Mouse (Mus musculus) heart, embryonic 16.5 days (tissue): Measurements from ENCODE around the gene Sulf2. TPM values are rescaled to one million over a fixed set of nuclear protein-coding genes. Genes with fewer than 3 reads are reported as not detected.
A peak's percentile ranks its signal among the peaks of the same experiment; 100 is the strongest.

Source experiments
- ATAC-seq: fragments of 200-750 bp; cut with Nextera tagmentation; replicated peaks from 2 replicates; pipeline ENCODE4 v1.8.0; 2017; ENCODE audit warnings: moderate number of reproducible peaks; ENCODE audit not compliant: insufficient read depth, low FRiP score; ENCODE audit errors: extremely low read depth
- H3K27ac ChIP-seq: fragments of 300-500 bp; sonication (generic); 2 replicates; pipeline ENCODE4 v1.5.1; 2014; ENCODE audit warnings: mild to moderate bottlenecking, low read length, control low read depth, moderate library complexity
- H3K27me3 ChIP-seq: fragments of 300-500 bp; sonication (generic); 2 replicates; pipeline ENCODE4 v1.6.1; 2014; ENCODE audit warnings: low read length, mixed read lengths; ENCODE audit not compliant: control insufficient read depth, insufficient read depth
- H3K36me3 ChIP-seq: fragments of 300-500 bp; sonication (generic); 2 replicates; pipeline ENCODE4 v1.6.1; 2014; ENCODE audit not compliant: control insufficient read depth, insufficient read depth
- H3K4me1 ChIP-seq: fragments of 300-500 bp; sonication (generic); 2 replicates; pipeline ENCODE4 v1.6.1; 2014; ENCODE audit warnings: low read length, mixed read lengths; ENCODE audit not compliant: control insufficient read depth, insufficient read depth
- H3K4me2 ChIP-seq: fragments of 300-500 bp; sonication (generic); 2 replicates; pipeline ENCODE4 v1.6.1; 2014; ENCODE audit warnings: low read depth, mild to moderate bottlenecking, control low read depth, low read length
- H3K4me3 ChIP-seq: fragments of 300-500 bp; sonication (generic); 2 replicates; pipeline ENCODE4 v1.5.1; 2014; ENCODE audit warnings: mild to moderate bottlenecking, control low read depth, low read length
- H3K9ac ChIP-seq: fragments of 300-500 bp; sonication (generic); 2 replicates; pipeline ENCODE4 v1.6.1; 2014; ENCODE audit warnings: low read length, control low read depth
- H3K9me3 ChIP-seq: fragments of 300-500 bp; sonication (generic); replicated peaks from 2 replicates; pipeline ENCODE4 v1.6.1; 2016; ENCODE audit warnings: low read length; ENCODE audit not compliant: control insufficient read depth
- WGBS: fragments of 180-500 bp; shearing (Covaris S2); extraction: QIAGEN DNeasy Blood & Tissue Kit; methylation state at CpG from one replicate; pipeline ENCODE4 v1.1.7; 2014; 5-methylcytosine and 5-hydroxymethylcytosine counted together
- polyA plus RNA-seq: library from polyadenylated mRNA; unstranded; fragments of >200 nt; fragmentation: Nextera tagmentation; extraction: Ambion mirVana; gene quantifications from 2 replicates; pipeline ENCODE4 v1.2.1, GENCODE M21; 2015

Gene Sulf2
- polyA plus RNA-seq, 1 experiment from 2014 or later = 61.8 TPM

DNA sequence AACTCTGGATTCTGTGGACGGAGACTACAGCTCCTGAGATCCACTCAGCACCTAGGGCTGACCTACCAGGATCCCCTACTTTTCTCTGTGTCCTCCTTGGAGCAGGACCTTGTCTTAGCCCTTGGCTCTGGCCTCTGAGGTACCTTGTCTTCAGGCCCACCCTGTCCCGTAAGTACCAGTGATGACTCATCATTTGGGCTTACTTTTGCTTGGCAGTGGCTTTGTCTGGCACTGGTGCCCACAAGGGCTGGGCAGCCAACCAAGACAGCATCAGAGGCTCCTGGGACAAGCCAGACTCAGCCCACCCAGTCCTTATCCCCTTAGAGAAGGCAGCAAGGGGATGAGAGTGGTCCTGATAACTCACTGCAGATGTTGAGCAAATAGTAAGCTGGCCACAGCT, 11.9 kb upstream of the Sulf2 start:
- ATAC-seq = no peak
- no peak overlapping the region for H3K4me3 ChIP-seq
- no peaks in the 10 kb centered on the region for H3K36me3 ChIP-seq
- H3K4me2 ChIP-seq = no peak overlapping the region
- no peaks in the 10 kb centered on the region; the same call in 1 of the 2 replicates for H3K4me1 ChIP-seq
- H3K27me3 ChIP-seq = no peaks in the 10 kb centered on the region
- H3K27ac ChIP-seq = no peak overlapping the region
- no peaks in the 10 kb centered on the region for H3K9me3 ChIP-seq
- WGBS = 72% methylated on average over 2 of the region's 2 CpGs
- H3K9ac ChIP-seq = no peak overlapping the region

DNA sequence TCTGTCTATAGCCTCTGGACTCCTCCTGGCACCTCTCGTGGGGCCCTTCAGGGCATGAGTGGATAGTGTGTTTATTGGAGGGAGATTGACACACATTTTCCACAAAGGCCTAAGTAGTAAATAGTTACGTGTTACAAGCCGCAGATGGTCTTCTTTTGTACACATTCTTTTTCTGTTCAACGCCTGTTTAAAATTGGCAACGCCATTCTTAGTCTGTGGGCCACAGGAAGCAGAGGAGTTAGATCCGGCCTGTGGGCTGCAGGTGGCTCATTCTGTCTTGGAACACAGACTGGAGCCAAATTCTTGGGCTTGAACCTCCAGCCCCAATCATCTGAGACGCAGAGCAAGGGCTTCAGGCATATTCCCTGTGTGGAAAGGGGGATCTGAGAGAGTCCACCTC, 9.9 kb upstream of the Sulf2 start:
- H3K27me3 ChIP-seq = no peaks in the 10 kb centered on the region
- H3K27ac ChIP-seq = no peak overlapping the region
- H3K36me3 ChIP-seq = no peaks in the 10 kb centered on the region
- no peaks in the 10 kb centered on the region; the same call in 1 of the 2 replicates for H3K4me1 ChIP-seq
- 70% methylated on average over 7 of the region's 7 CpGs for WGBS
- no peak overlapping the region for H3K9ac ChIP-seq
- H3K9me3 ChIP-seq = no peaks in the 10 kb centered on the region
- H3K4me2 ChIP-seq = no peak overlapping the region
- ATAC-seq = no peak
- H3K4me3 ChIP-seq = no peak overlapping the region

DNA sequence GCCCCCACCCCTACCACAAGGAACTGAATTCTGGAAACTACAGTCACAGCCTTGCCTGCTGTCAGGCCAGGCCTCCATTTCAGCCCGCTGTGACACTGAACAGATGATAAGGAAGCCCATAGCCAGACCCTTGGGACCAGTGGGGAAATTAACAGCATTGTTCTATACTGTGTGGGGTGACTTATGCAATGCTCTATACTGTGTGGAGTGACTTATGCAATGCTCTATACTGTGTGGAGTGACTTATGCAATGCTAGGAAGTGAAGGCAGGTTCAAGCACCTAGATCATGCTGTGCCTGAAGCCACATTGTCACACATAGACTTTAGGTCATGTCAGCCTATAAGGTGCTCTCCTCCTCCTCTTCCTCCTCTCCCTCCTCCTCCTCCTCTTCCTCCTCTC, 9.1 kb upstream of the Sulf2 start:
- Histone ChIP-seq H3K4me3 (no peak overlapping the region), H3K9me3 (no peaks in the 10 kb centered on the region), H3K4me1 (no peaks in the 10 kb centered on the region; the same call in 1 of the 2 replicates), H3K36me3 (no peaks in the 10 kb centered on the region), H3K27me3 (no peaks in the 10 kb centered on the region), H3K4me2 (no peak overlapping the region), H3K9ac (no peak overlapping the region), H3K27ac (no peak overlapping the region)
- no peak for ATAC-seq
- WGBS = 68% methylated on average over 1 of the region's 1 CpGs

DNA sequence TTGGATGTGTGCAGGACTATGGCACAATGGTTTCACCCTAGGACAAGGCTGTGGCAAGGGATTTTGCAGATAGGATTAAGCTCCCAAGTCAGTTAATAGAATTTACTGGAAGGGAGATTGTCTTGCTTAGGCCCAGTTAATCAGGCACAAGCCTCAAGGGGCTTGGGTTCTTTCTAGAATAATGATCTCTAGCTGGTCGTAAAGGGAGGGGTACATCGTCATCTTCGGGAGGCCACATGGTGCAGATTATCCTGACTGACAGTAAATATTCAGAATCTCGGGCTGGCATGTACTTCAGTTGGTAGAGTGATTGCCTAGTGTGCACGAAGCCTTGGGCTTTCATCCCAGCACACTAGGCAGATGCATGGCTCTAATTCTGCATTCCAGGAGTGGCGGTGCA, 8.5 kb upstream of the Sulf2 start:
- 79% methylated on average over 6 of the region's 6 CpGs for WGBS

DNA sequence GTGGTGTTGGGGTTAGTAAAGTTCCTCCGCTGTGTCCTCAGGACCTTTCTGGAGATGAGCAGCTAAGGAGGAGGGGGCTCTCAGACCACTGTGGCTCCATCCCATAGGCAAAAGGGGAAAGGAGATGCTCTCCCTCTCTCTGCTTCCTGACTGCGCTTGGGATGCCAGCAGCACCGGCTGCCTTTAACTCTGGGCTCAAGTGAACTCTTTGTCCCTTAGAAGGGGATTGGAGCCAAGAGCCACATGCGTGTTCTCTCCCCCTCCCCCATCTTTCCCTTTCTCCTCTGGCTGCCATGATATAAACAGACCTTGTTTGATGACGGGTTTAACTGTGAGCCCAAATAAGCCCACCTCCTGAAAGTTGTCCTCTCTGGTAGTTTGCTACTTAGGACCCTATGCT, 7.8 kb upstream of the Sulf2 start:
- Histone ChIP-seq H3K36me3 (no peaks in the 10 kb centered on the region), H3K9me3 (0 out of 2 replicates have a peak, but pooled peaks cover 3% of the 10 kb centered on the region), H3K4me3 (no peak overlapping the region), H3K4me1 (no peaks in the 10 kb centered on the region; the same call in 1 of the 2 replicates), H3K9ac (no peak overlapping the region), H3K27me3 (no peaks in the 10 kb centered on the region), H3K27ac (no peak overlapping the region), H3K4me2 (no peak overlapping the region)
- ATAC-seq = no peak
- WGBS = 60% methylated on average over 5 of the region's 5 CpGs

More for the DNA sequence above, 8.5 kb upstream of the Sulf2 start:
- no peak for ATAC-seq
- no peaks in the 10 kb centered on the region for H3K27me3 ChIP-seq
- no peak overlapping the region for H3K27ac ChIP-seq
- no peaks in the 10 kb centered on the region; the same call in 1 of the 2 replicates for H3K4me1 ChIP-seq
- H3K9ac ChIP-seq = no peak overlapping the region
- H3K4me3 ChIP-seq = no peak overlapping the region
- no peaks in the 10 kb centered on the region for H3K36me3 ChIP-seq
- H3K9me3 ChIP-seq = 0 out of 2 replicates have a peak, but pooled peaks cover 3% of the 10 kb centered on the region
- no peak overlapping the region for H3K4me2 ChIP-seq

DNA sequence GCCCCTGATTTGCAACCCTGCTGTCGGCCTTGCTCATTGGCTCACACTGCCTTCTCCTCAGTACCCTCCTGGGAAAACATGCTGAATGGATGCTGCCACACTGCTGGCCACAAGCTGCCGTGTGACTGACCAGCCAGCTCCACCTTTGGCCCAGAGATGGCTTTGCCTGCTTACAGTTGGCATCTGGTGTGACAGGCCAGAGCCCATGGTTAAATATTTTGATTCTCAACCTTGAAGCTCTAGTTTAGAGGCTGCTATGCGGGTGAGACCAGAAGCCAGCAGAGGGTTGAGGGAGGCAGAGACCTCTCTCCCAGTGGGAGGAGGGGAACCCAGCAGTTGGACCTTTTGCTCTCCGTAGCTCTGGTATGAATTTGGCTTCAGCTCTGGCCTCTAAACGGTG, 6.7 kb upstream of the Sulf2 start:
- no peak overlapping the region for H3K4me2 ChIP-seq
- no peaks in the 10 kb centered on the region; the same call in 1 of the 2 replicates for H3K4me1 ChIP-seq
- WGBS = 68% methylated on average over 5 of the region's 5 CpGs
- H3K27me3 ChIP-seq = no peaks in the 10 kb centered on the region
- ATAC-seq = no peak
- H3K9ac ChIP-seq = no peak overlapping the region
- no peaks in the 10 kb centered on the region for H3K36me3 ChIP-seq
- H3K9me3 ChIP-seq = 0 out of 2 replicates have a peak, but pooled peaks cover 3% of the 10 kb centered on the region
- no peak overlapping the region for H3K4me3 ChIP-seq
- H3K27ac ChIP-seq = no peak overlapping the region

DNA sequence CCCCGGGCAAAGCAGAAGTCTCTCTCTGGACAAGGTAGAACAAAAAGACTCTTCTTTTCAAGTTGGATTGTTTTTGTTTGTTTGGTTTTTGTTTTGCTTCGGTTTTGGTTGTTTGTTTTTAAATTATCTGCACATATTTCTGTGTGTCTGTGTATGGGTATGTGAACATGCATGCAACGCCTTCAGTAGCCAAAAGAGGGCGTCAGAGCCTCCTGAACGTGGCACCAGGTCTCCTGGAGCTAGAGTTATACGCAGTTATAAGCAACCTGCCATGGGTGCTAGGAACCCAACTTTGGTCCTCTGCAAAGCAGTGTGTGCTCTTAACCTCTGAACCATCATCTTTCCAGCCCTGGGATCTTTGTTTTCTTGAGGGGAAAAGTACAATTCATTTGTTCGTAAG, 3.8 kb upstream of the Sulf2 start:
- Histone ChIP-seq H3K27ac (no peak overlapping the region), H3K9me3 (0 out of 2 replicates have a peak, but pooled peaks cover 3% of the 10 kb centered on the region), H3K27me3 (no peaks in the 10 kb centered on the region), H3K36me3 (no peaks in the 10 kb centered on the region), H3K4me3 (no peak overlapping the region), H3K4me1 (peaks cover 8% of the 10 kb centered on the region), H3K9ac (no peak overlapping the region), H3K4me2 (no peak overlapping the region)
- WGBS = 88% methylated on average over 7 of the region's 7 CpGs
- ATAC-seq = no peak

DNA sequence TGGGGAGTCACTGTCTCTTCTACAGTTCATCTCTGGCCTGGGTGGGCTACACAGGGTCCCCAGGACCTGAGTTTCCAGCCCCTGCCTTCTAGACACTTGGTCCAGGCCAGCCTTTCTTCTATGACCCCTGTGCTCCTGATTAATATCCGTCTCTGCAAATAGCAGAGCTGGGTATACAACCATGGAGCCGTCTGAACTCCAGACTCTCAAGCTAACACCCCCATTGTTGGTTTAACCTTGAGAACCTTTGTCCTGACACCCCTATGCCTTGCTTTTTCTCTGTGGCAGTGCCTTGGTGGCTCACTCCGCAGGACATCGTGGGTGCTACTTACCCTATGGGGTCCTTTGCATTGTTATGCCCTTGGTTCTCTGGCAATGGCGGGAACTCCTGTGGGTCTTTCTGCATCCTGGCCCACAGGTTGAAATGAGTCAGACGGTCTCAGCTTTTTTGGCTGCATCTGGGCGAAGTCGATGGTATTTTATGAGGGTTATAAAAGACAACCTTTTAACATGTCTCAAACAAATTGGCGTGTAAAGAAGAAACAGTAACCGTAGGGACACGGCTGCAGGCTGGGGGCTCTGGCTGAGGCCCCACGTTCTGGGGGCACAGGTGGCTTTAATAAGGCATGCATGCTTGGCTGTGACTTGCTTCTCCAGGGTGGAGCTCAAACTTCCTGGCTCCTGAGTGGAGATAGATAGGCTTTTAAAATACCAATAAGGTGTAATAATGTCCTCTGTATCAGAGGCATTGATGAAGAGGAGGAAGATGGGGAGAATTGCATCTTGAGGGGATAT, 2.5 kb upstream of the Sulf2 start:
- Histone ChIP-seq H3K36me3 (no peaks in the 10 kb centered on the region), H3K4me1 (peaks cover 17% of the 10 kb centered on the region), H3K9ac (0 out of 2 replicates have a peak overlapping the region, but pooled peaks have one; percentile 4), H3K27me3 (no peaks in the 10 kb centered on the region), H3K9me3 (0 out of 2 replicates have a peak, but pooled peaks cover 3% of the 10 kb centered on the region), H3K27ac (no peak overlapping the region), H3K4me2 (no peak overlapping the region), H3K4me3 (no peak overlapping the region)
- WGBS = 85% methylated on average over 12 of the region's 12 CpGs
- ATAC-seq = no peak

DNA sequence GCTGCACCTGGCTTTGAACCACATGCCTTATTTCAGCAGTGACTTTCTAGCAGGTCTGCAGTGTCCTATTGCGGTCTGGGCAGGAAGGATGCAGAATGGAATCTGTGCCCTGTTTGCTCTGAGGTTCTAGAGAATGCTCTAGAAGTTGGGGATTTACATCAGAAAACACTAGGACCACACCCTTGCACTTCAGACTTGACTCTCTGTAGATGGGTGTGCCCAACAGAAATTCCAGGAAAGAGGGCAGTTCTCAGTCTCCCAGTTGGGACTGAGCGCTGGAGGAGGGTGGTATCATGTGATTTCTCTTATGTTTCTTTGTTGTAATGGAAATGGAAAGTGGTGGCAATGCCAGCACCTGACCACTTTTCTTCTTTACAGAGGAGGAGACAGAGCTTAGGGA, 1.7 kb upstream of the Sulf2 start:
- ATAC-seq = no peak
- no peak overlapping the region for H3K27ac ChIP-seq
- no peak overlapping the region for H3K4me3 ChIP-seq
- no peaks in the 10 kb centered on the region for H3K27me3 ChIP-seq
- H3K9ac ChIP-seq = no peak overlapping the region
- 0 out of 2 replicates have a peak, but pooled peaks cover 3% of the 10 kb centered on the region for H3K9me3 ChIP-seq
- WGBS = 80% methylated on average over 2 of the region's 2 CpGs
- H3K4me2 ChIP-seq = no peak overlapping the region
- peaks cover 25% of the 10 kb centered on the region for H3K4me1 ChIP-seq
- no peaks in the 10 kb centered on the region for H3K36me3 ChIP-seq
